Mouse (Mus musculus): ENCODE data around the gene Vps37b.

GRCm38 (mm10) chr5:124018651-124019050 lies 13.4 kb downstream of the Vps37b start:
- TF ChIP-seq POLR2A (IDR thresholded peaks at IDR 0.05; ENCODE audit: low read depth, low read length) (no peak), CTCF (conservative IDR thresholded peaks at IDR 0.05; ENCODE audit: insufficient read depth, insufficient read length, low read depth, low read length) (no peak)

All from kidney, adult 2 months (tissue).